Mouse (Mus musculus) CH12.LX (cell line): Measurements from ENCODE around the gene Akp3.

Experiments
- CTCF ChIP-seq, 2 experiments: IDR thresholded peaks in 1 of 2; conservative IDR thresholded peaks in 1 of 2; 2 replicates each; pipeline ENCODE4 v1.5.1; 2011 to 2012; ENCODE audit warnings: low read depth in 2 of 2, low read length in 2 of 2, improper control_type of control experiment in 1 of 2, inconsistent platforms in 1 of 2, mild to moderate bottlenecking in 1 of 2, moderate library complexity in 1 of 2
- EP300 ChIP-seq: IDR thresholded peaks from 2 replicates; pipeline ENCODE4 v1.6.1; 2011; ENCODE audit warnings: low read length, improper control_type of control experiment
- ETS1 ChIP-seq: conservative IDR thresholded peaks from 2 replicates; pipeline ENCODE4 v1.6.1; 2012; ENCODE audit warnings: low read depth, mild to moderate bottlenecking, inconsistent platforms, low read length, improper control_type of control experiment, moderate library complexity
- KAT2A ChIP-seq: IDR thresholded peaks from 2 replicates; pipeline ENCODE4 v1.6.1; 2012; ENCODE audit warnings: low read length, improper control_type of control experiment, inconsistent platforms; ENCODE audit not compliant: insufficient replicate concordance
- MAX ChIP-seq: IDR thresholded peaks from 2 replicates; pipeline ENCODE4 v1.6.1; 2011; ENCODE audit warnings: low read length, improper control_type of control experiment
- NRF1 ChIP-seq: IDR thresholded peaks from 2 replicates; pipeline ENCODE4 v1.6.1; 2014; ENCODE audit warnings: low read depth, mild to moderate bottlenecking, inconsistent platforms, low read length, improper control_type of control experiment, moderate library complexity
- POLR2A ChIP-seq: IDR thresholded peaks from 2 replicates; pipeline ENCODE4 v1.6.1; 2011; ENCODE audit warnings: low read depth, mild to moderate bottlenecking, improper control_type of control experiment, low read length
- POLR2AphosphoS2 ChIP-seq: IDR thresholded peaks from 2 replicates; pipeline ENCODE4 v1.6.1; 2011; ENCODE audit warnings: low read depth, low read length, improper control_type of control experiment
- RCOR1 ChIP-seq: conservative IDR thresholded peaks from 2 replicates; pipeline ENCODE4 v1.6.1; 2012; ENCODE audit warnings: low read depth, mild to moderate bottlenecking, inconsistent platforms, low read length, improper control_type of control experiment
- SIN3A ChIP-seq: IDR thresholded peaks from 2 replicates; pipeline ENCODE4 v1.6.1; 2012; ENCODE audit warnings: low read length, improper control_type of control experiment, inconsistent platforms
- TCF12 ChIP-seq: IDR thresholded peaks from 2 replicates; pipeline ENCODE4 v1.6.1; 2014; ENCODE audit warnings: low read depth, mild to moderate bottlenecking, inconsistent platforms, low read length, improper control_type of control experiment

- TF ChIP-seq KAT2A = no peak
- no peak for TF ChIP-seq POLR2AphosphoS2
- no peak for TF ChIP-seq CTCF (conservative IDR thresholded peaks at IDR 0.05 in 1 of 2, IDR thresholded peaks at IDR 0.05 in 1 of 2; ENCODE audit: low read depth in 2 of 2, low read length in 2 of 2)
- TF ChIP-seq NRF1 = no peak
- TF ChIP-seq POLR2A = no peak
- no peak for TF ChIP-seq EP300
- TF ChIP-seq RCOR1 = no peak
- no peak for TF ChIP-seq TCF12
- no peak for TF ChIP-seq SIN3A
- TF ChIP-seq ETS1 = no peak
- no peak for TF ChIP-seq MAX
These were observed 34.9 kb upstream of the Akp3 start, which contains the start of gene Alppl2 for GRCm38 (mm10) chr1:87089828-87090227.
